Mouse (Mus musculus): ENCODE data around the gene Olfr213.
"Not testable (repeated sequence)": the region's sequence is repeated elsewhere in the genome, so short reads cannot be mapped to it uniquely, and the experiment has no call there.

Olfr213 gene

GRCm38 (mm10) chr6:116538156-116538555, at the start of gene Olfr213:
TSS of gene Olfr213 (plus strand) at chr6:116538456.
- DNase-seq: no peak

GRCm38 (mm10) chr6:116488791-116489190, 49.5 kb upstream of the Olfr213 start, which contains the start of gene Olfr211:
TSS of gene Olfr211 (plus strand) at chr6:116489091.
- no peak for DNase-seq

GRCm38 (mm10) chr6:116493742-116494141, 44.5 kb upstream of the Olfr213 start:
- DNase-seq: no peak

GRCm38 (mm10) chr6:116495960-116496359, 42.3 kb upstream of the Olfr213 start:
- DNase-seq: no peak

GRCm38 (mm10) chr6:116506302-116507003, 31.8 kb upstream of the Olfr213 start, which contains the start of gene Olfr212:
TSS of gene Olfr212 (plus strand) at chr6:116506516.
- DNase-seq: not testable (repeated sequence)

GRCm38 (mm10) chr6:116514832-116515231, 23.4 kb upstream of the Olfr213 start:
- no peak for DNase-seq

- DNase-seq: no peak
Observed at GRCm38 (mm10) chr6:116542500-116542899, 4.2 kb downstream of the Olfr213 start.

- DNase-seq: not testable (repeated sequence)
Observed at GRCm38 (mm10) chr6:116550841-116551240, 12.6 kb downstream of the Olfr213 start, which contains the start of gene Gm5580. TSS of gene Gm5580 (plus strand) at chr6:116551141.

- no peak for DNase-seq
Observed at GRCm38 (mm10) chr6:116553935-116554334, 15.7 kb downstream of the Olfr213 start, which contains the start of gene Olfr214. TSS of gene Olfr214 (plus strand) at chr6:116554235.

- DNase-seq: no peak
Observed at GRCm38 (mm10) chr6:116554952-116555351, 16.7 kb downstream of the Olfr213 start.

- DNase-seq: peak; percentile 35 to 70
Observed at GRCm38 (mm10) chr6:116569834-116570233, 31.6 kb downstream of the Olfr213 start.

- no peak for DNase-seq
Observed at GRCm38 (mm10) chr6:116584095-116584494, 45.8 kb downstream of the Olfr213 start, which contains the start of gene Olfr215. TSS of gene Olfr215 (minus strand) at chr6:116584195.
